18 mouse cellular contexts compared by ENCODE assay signal in genomic region chr1:38401856-38402255, GRCm38 (mm10).
A peak's percentile ranks its signal among the peaks of the same experiment; 100 is the strongest.
DNase-seq lines count a peak whose midpoint lies in the region; ATAC-seq lines count a peak whose summit lies in the region.
"Had no signal": no experiment of that assay in that cellular context is flagged by ENCODE, and none has a peak within 500 bp of the region (broad histone marks: within the 10 kb centered on the region; RNA-seq: fewer than 3 reads in every experiment).

No protein-coding gene starts in this region.

- no peak overlapping the region for H3K9ac ChIP-seq in midbrain, embryonic 13.5 days (replicated peaks)
- H3K9ac ChIP-seq in midbrain, embryonic 14.5 days (replicated peaks; ENCODE audit: low read length) = no peak overlapping the region
- no peak overlapping the region for H3K9ac ChIP-seq in hindbrain, embryonic 11.5 days (ENCODE audit: low read depth, low read length)
- H3K9ac ChIP-seq in neural tube, embryonic 13.5 days = no peak overlapping the region
- H3K9ac ChIP-seq: embryonic facial prominence, embryonic 15.5 days; liver, embryonic 13.5 days had no signal

- 50% methylated on average over 4 of the region's 4 CpGs for WGBS in midbrain, embryonic 13.5 days
- 50% methylated on average over 4 of the region's 4 CpGs for WGBS in midbrain, embryonic 14.5 days
- WGBS in hindbrain, embryonic 11.5 days = 41% methylated on average over 4 of the region's 4 CpGs
- WGBS in neural tube, embryonic 13.5 days = 32% methylated on average over 4 of the region's 4 CpGs

- H3K36me3 ChIP-seq in midbrain, embryonic 13.5 days = no peaks in the 10 kb centered on the region
- H3K36me3 ChIP-seq in midbrain, embryonic 14.5 days (ENCODE audit: control insufficient read depth, insufficient read depth, low read length) = no peaks in the 10 kb centered on the region
- H3K36me3 ChIP-seq in hindbrain, embryonic 11.5 days (ENCODE audit: control insufficient read depth, insufficient read depth, low read length) = no peaks in the 10 kb centered on the region
- H3K36me3 ChIP-seq in neural tube, embryonic 13.5 days = 0 out of 2 replicates have a peak, but pooled peaks cover 6% of the 10 kb centered on the region
- H3K36me3 ChIP-seq: embryonic facial prominence, embryonic 15.5 days; heart, embryonic 10.5 days; liver, embryonic 13.5 days had no signal

- peaks cover 23% of the 10 kb centered on the region for H3K4me1 ChIP-seq in midbrain, embryonic 13.5 days (replicated peaks)
- H3K4me1 ChIP-seq in midbrain, embryonic 14.5 days (ENCODE audit: control insufficient read depth, insufficient read depth, low read length) = peaks cover 8% of the 10 kb centered on the region; the same call in 1 of the 2 replicates
- H3K4me1 ChIP-seq in hindbrain, embryonic 11.5 days (replicated peaks; ENCODE audit: control insufficient read depth, insufficient read depth, low read length) = peaks cover 5% of the 10 kb centered on the region; the same call in 1 of the 2 replicates
- H3K4me1 ChIP-seq in neural tube, embryonic 13.5 days (replicated peaks) = peaks cover 52% of the 10 kb centered on the region
- H3K4me1 ChIP-seq: liver, embryonic 13.5 days had no signal

- H3K4me2 ChIP-seq in midbrain, embryonic 13.5 days (replicated peaks) = no peak overlapping the region
- no peak overlapping the region for H3K4me2 ChIP-seq in midbrain, embryonic 14.5 days (ENCODE audit: low read length)
- no peak overlapping the region for H3K4me2 ChIP-seq in hindbrain, embryonic 11.5 days (replicated peaks; ENCODE audit: low read depth, low read length)
- H3K4me2 ChIP-seq in neural tube, embryonic 13.5 days = no peak overlapping the region
- H3K4me2 ChIP-seq: embryonic facial prominence, embryonic 15.5 days; liver, embryonic 13.5 days had no signal

- H3K27me3 ChIP-seq in midbrain, embryonic 13.5 days = no peaks in the 10 kb centered on the region
- no peaks in the 10 kb centered on the region for H3K27me3 ChIP-seq in midbrain, embryonic 14.5 days (ENCODE audit: control insufficient read depth, insufficient read depth, low read length)
- no peaks in the 10 kb centered on the region for H3K27me3 ChIP-seq in hindbrain, embryonic 11.5 days (ENCODE audit: control insufficient read depth, insufficient read depth, low read length)
- no peaks in the 10 kb centered on the region for H3K27me3 ChIP-seq in neural tube, embryonic 13.5 days
- H3K27me3 ChIP-seq: embryonic facial prominence, embryonic 15.5 days; liver, embryonic 13.5 days had no signal

- no peaks in the 10 kb centered on the region for H3K9me3 ChIP-seq in midbrain, embryonic 13.5 days
- H3K9me3 ChIP-seq in midbrain, embryonic 14.5 days (ENCODE audit: control insufficient read depth, low read length) = no peaks in the 10 kb centered on the region
- no peaks in the 10 kb centered on the region for H3K9me3 ChIP-seq in hindbrain, embryonic 11.5 days (ENCODE audit: control insufficient read depth, low read length)
- H3K9me3 ChIP-seq in neural tube, embryonic 13.5 days = no peaks in the 10 kb centered on the region
- H3K9me3 ChIP-seq: embryonic facial prominence, embryonic 15.5 days; heart, embryonic 10.5 days; liver, embryonic 13.5 days; megakaryocyte, embryonic 14.5 days had no signal

- no peak overlapping the region for H3K4me3 ChIP-seq in midbrain, embryonic 13.5 days (replicated peaks)
- no peak overlapping the region for H3K4me3 ChIP-seq in midbrain, embryonic 14.5 days (replicated peaks; ENCODE audit: low read depth, low read length)
- H3K4me3 ChIP-seq in hindbrain, embryonic 11.5 days (ENCODE audit: low read depth, low read length) = no peak overlapping the region
- H3K4me3 ChIP-seq in neural tube, embryonic 13.5 days = no peak overlapping the region
- H3K4me3 ChIP-seq: embryonic facial prominence, embryonic 15.5 days; heart, embryonic 10.5 days; liver, embryonic 13.5 days; megakaryocyte, embryonic 14.5 days had no signal

- intact Hi-C loops in left cerebral cortex, postnatal 36 days (cut with DNase I) = no loop called here

- DNase-seq in midbrain, embryonic 14.5 days = no peak
- peak; percentile 58 for DNase-seq in embryo, embryonic 10.5 days (ENCODE audit: low spot score)
- DNase-seq in hindbrain, embryonic 11.5 days (ENCODE audit: low spot score) = no peak
- no peak for DNase-seq in adrenal gland, adult 8-10 months
- DNase-seq in left cerebral cortex, postnatal 36 days (ENCODE audit: low spot score in 2 of 2) = no peak
- DNase-seq in frontal cortex, postnatal 10 days (ENCODE audit: low spot score in 2 of 2) = no peak
- DNase-seq: cerebellum, postnatal 14 days; gastrocnemius, postnatal 36 days; heart, postnatal 14 days; liver, embryonic 13.5 days; right cerebral cortex, postnatal 14 days; thymus, postnatal 36 days had no signal

- peak overlapping the region; percentile 35; the same call in 1 of the 2 replicates for H3K27ac ChIP-seq in midbrain, embryonic 13.5 days
- H3K27ac ChIP-seq in midbrain, embryonic 14.5 days (replicated peaks; ENCODE audit: low read depth, low read length) = no peak overlapping the region
- H3K27ac ChIP-seq in hindbrain, embryonic 11.5 days (ENCODE audit: low read depth, low read length) = peak overlapping the region; percentile 13; the same call in 1 of the 2 replicates
- no peak overlapping the region; the same call in 1 of the 2 replicates for H3K27ac ChIP-seq in neural tube, embryonic 13.5 days (replicated peaks)
- H3K27ac ChIP-seq: embryonic facial prominence, embryonic 15.5 days; heart, embryonic 10.5 days; liver, embryonic 13.5 days had no signal

- ATAC-seq in midbrain, embryonic 13.5 days = no peak
- ATAC-seq in midbrain, embryonic 14.5 days (ENCODE audit: low FRiP score, low TSS enrichment) = no peak
- peak; percentile 43; the same call in 1 of the 2 replicates for ATAC-seq in hindbrain, embryonic 11.5 days (ENCODE audit: low FRiP score)
- 0 out of 2 replicates have a peak, but pooled peaks have one; percentile 42 for ATAC-seq in neural tube, embryonic 13.5 days (ENCODE audit: low read depth)
- ATAC-seq: inflammation-experienced regulatory T-cells, adult 6 months had no signal

Comparison
In these comparisons a context has a peak if more than half of its experiments do, and no peak if none do; other contexts are left out.
1. H3K27ac ChIP-seq: peak in midbrain, embryonic 13.5 days (single experiment) and hindbrain, embryonic 11.5 days (single experiment); none in midbrain, embryonic 14.5 days (single experiment) and neural tube, embryonic 13.5 days (single experiment).
2. ATAC-seq: peak in hindbrain, embryonic 11.5 days (single experiment) and neural tube, embryonic 13.5 days (single experiment); none in midbrain, embryonic 13.5 days (single experiment) and midbrain, embryonic 14.5 days (single experiment).